Mouse (Mus musculus): ENCODE measurements around the gene Vps35l.

The Vps35l gene

GRCm38 (mm10) chr7:118879466-118880029 is 139.5 kb downstream of the Vps35l start:
- DNase-seq (ENCODE audit: low read depth, low spot score): peak; percentile 59

GRCm38 (mm10) chr7:118883957-118884356 is 143.9 kb downstream of the Vps35l start:
- DNase-seq (ENCODE audit: low read depth, low spot score): no peak

GRCm38 (mm10) chr7:118884969-118885368 is 144.9 kb downstream of the Vps35l start:
- DNase-seq (ENCODE audit: low read depth, low spot score): peak; percentile 81

GRCm38 (mm10) chr7:118887303-118888055 is 147.5 kb downstream of the Vps35l start:
- DNase-seq (ENCODE audit: low read depth, low spot score): no peak

- DNase-seq (ENCODE audit: low read depth, low spot score): peak; percentile 24
Measured at GRCm38 (mm10) chr7:118889046-118889680, 149.1 kb downstream of the Vps35l start.
